Mouse (Mus musculus) left cerebral cortex, adult 2 months (tissue): ENCODE data around the gene Gdap1l1. TPM values are rescaled to one million over a fixed set of nuclear protein-coding genes. Genes with fewer than 3 reads are reported as not detected.
"Not testable (repeated sequence)": the region's sequence is repeated elsewhere in the genome, so short reads cannot be mapped to it uniquely, and the experiment has no call there.

Experiments
- DNase-seq, 2 experiments: peaks; one replicate each; pipeline ENCODE4 v3.0.0; 2021 to 2022; ENCODE audit warnings: low spot score in 2 of 2, mixed read lengths in 1 of 2; ENCODE audit errors: extremely low spot score in 1 of 2
- H3K27ac ChIP-seq: fragments of 200-600 bp; 2 replicates; pipeline ENCODE4 v1.8.1; 2022
- H3K4me3 ChIP-seq: fragments of 200-600 bp; 2 replicates; pipeline ENCODE4 v1.8.1; 2022
- CTCF ChIP-seq: fragments of 200-600 bp; IDR thresholded peaks from 2 replicates; pipeline ENCODE4 v1.8.1; 2022; ENCODE audit warnings: antibody characterized with exemption, mild to moderate bottlenecking, moderate library complexity
- intact Hi-C: fragments of 180-260 bp; cut with DNase I; formaldehyde crosslinking; loops from one replicate; pipeline ENCODE4 v1.15.1; 2025
- total RNA-seq, 2 experiments: library from RNA; stranded (reverse); gene quantifications; 2 replicates each; pipeline ENCODE4 v1.2.3; 2021

Gene Gdap1l1
- total RNA-seq, 2 experiments from 2014 or later = 67.7 to 70.7 TPM

DNA sequence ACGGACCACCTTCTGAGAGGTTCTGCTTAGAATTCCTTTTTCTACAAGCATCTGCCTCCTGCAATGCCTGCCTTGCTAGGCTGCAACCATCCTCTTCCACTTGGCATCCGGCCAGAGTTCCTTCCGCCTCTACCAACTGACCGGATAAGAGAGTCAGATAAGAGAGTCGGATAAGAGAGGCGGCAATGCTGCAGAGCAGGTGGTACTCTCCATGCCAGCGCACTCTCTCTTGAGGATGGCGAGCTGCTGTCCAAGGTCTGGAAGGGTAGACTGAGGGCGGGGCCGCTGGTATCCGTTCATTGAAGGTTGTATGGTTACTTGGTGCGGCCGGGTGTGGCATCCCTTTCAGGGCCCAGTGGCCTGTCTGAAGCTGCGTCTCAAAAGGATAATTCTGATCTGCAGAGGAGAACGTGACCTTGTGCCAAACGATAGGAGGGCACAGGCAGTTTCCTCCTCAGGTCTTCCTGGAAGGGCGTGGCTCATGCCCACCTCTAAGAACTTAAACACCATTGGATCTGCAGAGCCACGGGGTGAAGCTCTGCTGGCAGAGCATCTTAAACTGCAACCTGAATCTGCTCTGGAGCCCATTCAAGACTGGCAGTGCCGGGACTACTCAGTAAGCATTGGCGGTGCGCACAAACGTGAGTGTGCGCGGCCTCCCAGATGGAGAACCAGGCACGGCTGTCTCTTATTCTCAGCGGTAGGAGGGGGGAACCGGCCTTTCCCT, 20.4 kb downstream of the Gdap1l1 start:
- intact Hi-C loops = no loop called here
- no peak for DNase-seq
- H3K4me3 ChIP-seq = peak overlapping the region; percentile 1; the same call in 1 of the 2 replicates
- TF ChIP-seq CTCF = no peak
- peak overlapping the region; percentile 28; the same call in 1 of the 2 replicates for H3K27ac ChIP-seq

DNA sequence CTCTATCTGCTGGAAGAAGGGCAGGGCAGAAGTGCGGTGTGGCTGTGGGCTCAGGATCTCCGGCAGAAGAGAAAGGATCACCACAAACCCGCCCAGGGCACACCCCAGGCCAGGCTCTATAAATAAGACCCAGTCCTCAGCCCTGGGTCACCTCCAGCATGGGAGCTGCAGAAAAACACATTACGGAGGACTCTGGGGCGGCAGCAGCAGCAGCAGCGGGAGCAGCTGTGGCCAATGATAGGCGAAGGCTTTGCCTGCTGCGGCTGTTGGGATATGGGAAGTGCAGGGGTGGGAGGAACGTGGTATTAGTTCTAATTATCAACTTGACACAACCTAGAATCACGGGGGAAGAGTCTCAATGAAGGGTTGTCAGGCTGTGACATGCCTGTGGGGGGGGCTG, 21.1 kb downstream of the Gdap1l1 start:
- Histone ChIP-seq H3K27ac (peak overlapping the region; percentile 28; the same call in 1 of the 2 replicates), H3K4me3 (0 out of 2 replicates have a peak overlapping the region, but pooled peaks have one; percentile 1)
- no peak for DNase-seq
- intact Hi-C loops = no loop called here
- TF ChIP-seq CTCF = no peak

DNA sequence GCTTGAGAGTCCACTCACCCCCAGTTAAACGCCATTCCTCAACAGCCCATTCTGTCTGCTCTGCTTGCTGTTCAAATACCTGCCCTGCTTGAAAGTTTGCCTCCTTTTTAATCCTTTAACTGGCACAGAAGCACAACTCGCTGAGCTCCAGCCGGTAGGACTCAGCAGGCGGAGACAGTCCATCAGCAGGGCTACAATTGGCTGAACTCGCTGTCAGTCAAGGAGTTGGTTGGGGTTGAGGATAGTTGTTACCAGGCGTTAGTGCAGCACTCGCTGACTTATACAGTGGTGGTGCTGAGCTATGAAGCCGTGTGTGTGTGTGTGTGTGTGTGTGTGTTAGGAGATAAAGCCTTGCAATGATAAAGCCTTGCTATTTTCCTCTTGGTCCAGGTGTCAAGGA, 22.3 kb downstream of the Gdap1l1 start:
- no peak for TF ChIP-seq CTCF
- intact Hi-C loops = no loop called here

DNA sequence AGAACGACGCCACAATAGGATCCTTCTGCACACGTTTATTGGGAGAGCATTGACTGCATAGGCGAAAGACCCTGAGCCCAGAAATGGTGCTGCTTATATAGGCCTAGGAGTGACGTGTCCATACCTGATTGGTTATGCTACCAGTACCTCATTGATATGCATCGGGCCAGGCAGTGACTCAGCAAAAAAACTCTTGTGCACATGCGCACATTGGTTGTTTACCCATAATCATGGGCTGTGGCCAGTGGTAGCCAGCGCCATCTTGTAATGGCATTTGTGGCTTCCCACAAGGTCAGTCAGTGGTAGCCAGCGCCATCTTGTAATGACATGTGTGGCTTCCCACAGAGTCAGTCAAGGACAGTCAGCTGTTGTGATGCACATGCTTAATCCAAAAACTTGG, 23.0 kb downstream of the Gdap1l1 start:
- intact Hi-C loops = not testable (repeated sequence)

More for the DNA sequence above, 22.3 kb downstream of the Gdap1l1 start:
- H3K27ac ChIP-seq = no peak overlapping the region
- H3K4me3 ChIP-seq = no peak overlapping the region
- DNase-seq = no peak

GRCm38 (mm10) chr2:163462386-163462785, 24.1 kb downstream of the Gdap1l1 start:
- no peak overlapping the region for H3K27ac ChIP-seq
- H3K4me3 ChIP-seq = no peak overlapping the region
- intact Hi-C loops = no loop called here
- TF ChIP-seq CTCF = no peak
- no peak for DNase-seq

More for the DNA sequence above, 23.0 kb downstream of the Gdap1l1 start:
- not testable (repeated sequence) for DNase-seq, H3K27ac ChIP-seq, H3K4me3 ChIP-seq

DNA sequence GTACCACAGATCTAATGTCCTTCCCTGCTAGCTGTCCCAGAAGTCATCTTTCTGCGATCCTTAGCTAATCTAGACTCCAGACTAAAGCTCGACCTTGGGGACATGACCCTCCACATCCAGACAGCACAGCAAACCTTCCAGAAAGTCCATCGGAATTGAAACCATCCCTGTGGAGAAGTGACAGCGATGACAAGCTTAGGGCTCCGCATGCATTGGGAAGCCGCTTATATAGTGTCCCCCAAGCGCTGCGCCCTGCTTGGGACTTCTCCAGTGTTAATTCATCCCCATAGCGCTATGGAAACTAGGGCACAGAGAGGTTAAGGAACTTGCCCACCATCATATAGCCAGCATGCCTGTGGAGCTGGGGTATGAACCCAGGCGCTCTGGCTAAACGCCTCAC, 24.5 kb downstream of the Gdap1l1 start:
- intact Hi-C loops = no loop called here
- DNase-seq = no peak
- Histone ChIP-seq H3K27ac (no peak overlapping the region), H3K4me3 (no peak overlapping the region)
- TF ChIP-seq CTCF = no peak

GRCm38 (mm10) chr2:163463251-163463769, 25.0 kb downstream of the Gdap1l1 start:
- no peak for TF ChIP-seq CTCF
- no peak overlapping the region for H3K4me3 ChIP-seq
- no peak overlapping the region for H3K27ac ChIP-seq
- DNase-seq = no peak
- intact Hi-C loops = no loop called here

- Histone ChIP-seq H3K27ac (no peak overlapping the region), H3K4me3 (no peak overlapping the region)
- no peak for TF ChIP-seq CTCF
- intact Hi-C loops = no loop called here
- no peak for DNase-seq
Measured at GRCm38 (mm10) chr2:163463998-163464397, 25.7 kb downstream of the Gdap1l1 start.

DNA sequence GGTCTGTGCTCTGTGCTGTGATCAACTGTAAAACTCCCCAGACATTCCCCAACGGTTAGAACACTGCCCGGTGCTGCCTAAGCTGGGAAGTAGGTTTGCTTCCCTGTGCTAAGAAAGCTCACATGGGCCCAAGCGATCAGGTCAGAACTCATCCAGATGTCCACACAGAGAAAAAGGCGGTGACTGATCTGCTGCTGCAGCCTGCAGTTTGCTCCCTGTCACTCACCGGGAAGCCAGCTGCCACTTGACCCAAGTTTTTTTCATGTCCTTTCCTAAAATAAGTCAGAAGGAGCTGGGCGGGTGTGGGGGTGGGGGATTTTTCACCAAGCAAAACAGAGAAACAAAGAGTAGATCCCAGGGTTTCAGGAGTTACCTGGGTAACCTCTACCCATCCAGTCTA, 26.3 kb downstream of the Gdap1l1 start:
- TF ChIP-seq CTCF = no peak
- Histone ChIP-seq H3K27ac (no peak overlapping the region), H3K4me3 (no peak overlapping the region)
- DNase-seq = no peak
- intact Hi-C loops = no loop called here

- no peak for TF ChIP-seq CTCF
- Histone ChIP-seq H3K27ac (no peak overlapping the region), H3K4me3 (no peak overlapping the region)
- intact Hi-C loops = no loop called here
- no peak for DNase-seq
Measured at GRCm38 (mm10) chr2:163466771-163467170, 28.5 kb downstream of the Gdap1l1 start.

DNA sequence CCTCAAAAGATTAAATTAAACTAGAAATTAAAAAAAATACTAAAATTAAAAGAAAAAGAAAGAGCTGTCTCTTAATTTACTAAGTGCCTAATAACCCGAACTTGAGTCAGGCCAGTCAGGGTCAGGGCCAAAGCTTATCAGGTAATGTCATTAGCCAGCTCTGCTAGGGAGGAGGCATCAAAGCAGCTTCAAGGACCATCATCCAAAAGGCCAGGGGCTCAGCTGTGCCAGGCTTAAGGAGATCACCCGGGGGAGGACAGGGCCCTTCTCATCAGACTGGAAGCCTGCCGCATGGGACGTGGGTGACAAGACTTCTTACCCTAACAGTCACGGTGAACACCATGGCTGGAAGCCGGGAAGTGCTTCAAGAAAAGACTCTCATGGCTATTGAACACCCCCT, 29.3 kb downstream of the Gdap1l1 start:
- DNase-seq = no peak
- TF ChIP-seq CTCF = no peak
- Histone ChIP-seq H3K27ac (no peak overlapping the region), H3K4me3 (no peak overlapping the region)
- intact Hi-C loops = no loop called here

DNA sequence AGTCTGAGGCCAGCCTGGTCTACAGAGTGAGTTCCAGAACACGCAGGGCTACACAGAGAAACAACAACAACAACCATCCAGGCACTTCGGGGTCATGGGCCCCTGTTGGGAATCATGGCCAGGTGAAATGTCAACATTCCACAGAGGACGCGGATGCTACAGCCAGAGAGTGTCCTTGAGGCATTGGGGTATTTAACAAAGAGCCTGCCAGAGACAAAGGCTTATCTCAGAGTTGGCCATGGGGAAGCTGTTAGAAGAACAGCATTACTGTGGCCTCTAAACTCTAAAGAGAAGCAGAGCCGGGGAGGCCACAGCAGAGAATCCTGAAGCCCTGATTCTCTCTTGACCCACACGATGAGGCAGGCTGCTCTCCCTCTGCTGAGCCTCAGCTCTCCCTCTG, 30.6 kb downstream of the Gdap1l1 start:
- no peak for TF ChIP-seq CTCF
- no peak for DNase-seq
- Histone ChIP-seq H3K4me3 (no peak overlapping the region), H3K27ac (no peak overlapping the region)
- intact Hi-C loops = no loop called here

DNA sequence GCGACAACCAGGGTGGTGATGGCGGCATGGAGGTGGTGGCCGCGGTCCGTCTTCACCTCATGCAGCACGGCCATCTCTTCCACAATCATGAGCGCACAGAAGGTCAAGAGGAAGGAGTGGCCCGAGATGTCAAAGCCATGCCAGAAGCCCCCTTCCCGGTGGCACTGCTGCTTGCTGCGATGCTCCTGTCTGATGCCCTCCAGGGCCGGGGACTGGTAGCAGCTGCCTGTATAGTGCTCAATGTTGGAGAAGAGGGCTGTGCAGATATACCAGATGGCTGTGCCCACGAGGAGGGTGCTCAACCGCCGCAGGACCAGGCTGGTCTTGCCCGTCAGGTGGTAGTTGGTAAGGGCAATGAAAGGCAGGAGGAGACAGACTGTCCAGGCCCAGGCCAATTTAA, 31.4 kb downstream of the Gdap1l1 start:
- Histone ChIP-seq H3K4me3 (no peak overlapping the region), H3K27ac (no peak overlapping the region)
- no peak for DNase-seq
- intact Hi-C loops = no loop called here
- TF ChIP-seq CTCF = no peak
